Mouse (Mus musculus): Measurements from ENCODE around the gene Mtmr10.

GRCm38 (mm10) chr7:64351087-64351486, 63.6 kb downstream of the Mtmr10 start:
- TF ChIP-seq CTCF (IDR thresholded peaks at IDR 0.05), result no peak
- TF ChIP-seq EP300 (IDR thresholded peaks at IDR 0.05), result no peak

Data from lung, postnatal 0 days (tissue).